Mouse (Mus musculus) CH12.LX (cell line): ENCODE results near the gene Tnni3. TPM values are rescaled to one million over a fixed set of nuclear protein-coding genes. Genes with fewer than 3 reads are reported as not detected.

Experiments
- DNase-seq: peaks from one replicate; pipeline ENCODE4 v3.0.0-alpha.2; 2013; ENCODE audit errors: extremely low read depth
- H3K27ac ChIP-seq: 2 replicates; pipeline ENCODE4 v1.5.1; 2012; ENCODE audit warnings: low read depth, mild to moderate bottlenecking, control low read depth, moderate library complexity; ENCODE audit not compliant: insufficient read depth
- H3K27me3 ChIP-seq: replicated peaks from 2 replicates; pipeline ENCODE3; 2012; ENCODE audit warnings: inconsistent platforms
- H3K36me3 ChIP-seq, 2 experiments: replicated peaks in 1 of 2; 2 replicates each; pipeline versions ENCODE3 to v1.6.1; 2012; ENCODE audit warnings: inconsistent platforms in 1 of 2, low read length in 1 of 2, mild to moderate bottlenecking in 1 of 2, mixed read lengths in 1 of 2, moderate library complexity in 1 of 2; ENCODE audit not compliant: control insufficient read depth in 1 of 2, insufficient read depth in 1 of 2
- H3K4me1 ChIP-seq, 2 experiments: 2 replicates each; pipeline ENCODE4 v1.6.1; 2012; ENCODE audit warnings: inconsistent platforms in 1 of 2, moderate library complexity in 1 of 2; ENCODE audit not compliant: insufficient read depth in 2 of 2, control insufficient read depth in 1 of 2
- H3K4me2 ChIP-seq: 2 replicates; pipeline ENCODE4 v1.6.1; 2012; ENCODE audit warnings: low read depth, mild to moderate bottlenecking, control low read depth; ENCODE audit not compliant: poor library complexity, insufficient read depth, severe bottlenecking
- H3K4me3 ChIP-seq, 3 experiments: fragments of 150-350 bp in 1 of 3; sonication (generic) in 1 of 3; replicated peaks in 1 of 3; 2 replicates each; pipeline versions ENCODE3 to v1.5.1; 2011 to 2012; ENCODE audit warnings: low read depth in 2 of 3, low read length in 2 of 3, mild to moderate bottlenecking in 2 of 3, moderate library complexity in 2 of 3, control low read depth in 1 of 3, improper control_type of control experiment in 1 of 3, inconsistent platforms in 1 of 3, mixed read lengths in 1 of 3; ENCODE audit not compliant: poor library complexity in 1 of 3
- H3K79me2 ChIP-seq: replicated peaks from 2 replicates; pipeline ENCODE4 v1.6.1; 2012; ENCODE audit warnings: mild to moderate bottlenecking, moderate library complexity; ENCODE audit not compliant: control insufficient read depth, poor library complexity, insufficient read depth, severe bottlenecking; ENCODE audit errors: extremely low read depth
- H3K9ac ChIP-seq: 2 replicates; pipeline ENCODE4 v1.6.1; 2012; ENCODE audit warnings: low read depth, mild to moderate bottlenecking, control low read depth, moderate library complexity; ENCODE audit not compliant: insufficient read depth
- H3K9me3 ChIP-seq: replicated peaks from 2 replicates; pipeline ENCODE3; 2012; ENCODE audit warnings: low read length, inconsistent platforms, mixed read lengths
- CTCF ChIP-seq, 2 experiments: IDR thresholded peaks in 1 of 2; conservative IDR thresholded peaks in 1 of 2; 2 replicates each; pipeline ENCODE4 v1.5.1; 2011 to 2012; ENCODE audit warnings: low read depth in 2 of 2, low read length in 2 of 2, improper control_type of control experiment in 1 of 2, inconsistent platforms in 1 of 2, mild to moderate bottlenecking in 1 of 2, moderate library complexity in 1 of 2
- E2F4 ChIP-seq: IDR thresholded peaks from 2 replicates; pipeline ENCODE4 v1.6.1; 2011; ENCODE audit warnings: low read depth, low read length, improper control_type of control experiment; ENCODE audit not compliant: insufficient replicate concordance
- IRF4 ChIP-seq: IDR thresholded peaks from 2 replicates; pipeline ENCODE4 v1.6.1; 2014; ENCODE audit warnings: low read depth, mild to moderate bottlenecking, inconsistent platforms, low read length, improper control_type of control experiment
- MEF2A ChIP-seq: IDR thresholded peaks from 2 replicates; pipeline ENCODE4 v1.6.1; 2014; ENCODE audit warnings: low read depth, mild to moderate bottlenecking, inconsistent platforms, low read length, improper control_type of control experiment, borderline replicate concordance
- MYC ChIP-seq: IDR thresholded peaks from 2 replicates; pipeline ENCODE4 v1.6.1; 2011; ENCODE audit warnings: low read depth, mild to moderate bottlenecking, improper control_type of control experiment, low read length
- NELFE ChIP-seq: IDR thresholded peaks from 2 replicates; pipeline ENCODE4 v1.6.1; 2011; ENCODE audit warnings: low read depth, low read length, improper control_type of control experiment
- PAX5 ChIP-seq: IDR thresholded peaks from 2 replicates; pipeline ENCODE4 v1.6.1; 2012; ENCODE audit warnings: low read length, inconsistent platforms, mixed read lengths
- SMC3 ChIP-seq: IDR thresholded peaks from 2 replicates; pipeline ENCODE4 v1.6.1; 2011; ENCODE audit warnings: low read depth, low read length, improper control_type of control experiment
- TBP ChIP-seq: conservative IDR thresholded peaks from 2 replicates; pipeline ENCODE4 v1.6.1; 2011; ENCODE audit warnings: low read depth, low read length, improper control_type of control experiment
- UBTF ChIP-seq: IDR thresholded peaks from 2 replicates; pipeline ENCODE4 v1.6.1; 2012; ENCODE audit warnings: low read depth, mild to moderate bottlenecking, inconsistent platforms, low read length, improper control_type of control experiment, moderate library complexity
- ZKSCAN1 ChIP-seq: IDR thresholded peaks from 2 replicates; pipeline ENCODE4 v1.6.1; 2012; ENCODE audit warnings: low read depth, inconsistent platforms, low read length, improper control_type of control experiment, borderline replicate concordance
- ZMIZ1 ChIP-seq: IDR thresholded peaks from 2 replicates; pipeline ENCODE4 v1.6.1; 2012; ENCODE audit warnings: low read depth, mild to moderate bottlenecking, inconsistent platforms, low read length, improper control_type of control experiment
- ZNF384 ChIP-seq: IDR thresholded peaks from 2 replicates; pipeline ENCODE4 v1.6.1; 2012; ENCODE audit warnings: low read depth, low read length, improper control_type of control experiment, inconsistent platforms
- dilution Hi-C: fragments of 300-500 bp; cut with MboI; formaldehyde crosslinking; loops from 2 replicates; pipeline ENCODE4 v1.14.3; 2020; ENCODE audit warnings: low sequenced_read_pairs; ENCODE audit not compliant: extremely low pct_unique_long_range_greater_than_20kb, extremely low pct_ligation_motif_present
- in situ Hi-C: fragments of 300-500 bp; cut with MboI; formaldehyde crosslinking; loops from 3 replicates; pipeline ENCODE4 v1.14.3; 2019; ENCODE audit warnings: low sequenced_read_pairs, low pct_ligation_motif_present, low pct_unique_long_range_greater_than_20kb, mixed read lengths
- polyA plus RNA-seq: library from polyadenylated mRNA; unstranded; fragments of >175 nt; gene quantifications from 2 replicates; pipeline ENCODE4 v1.2.1, GENCODE M21; 2012; ENCODE audit warnings: low read depth; ENCODE audit not compliant: insufficient read length
- total RNA-seq, 2 experiments: library from RNA; depleted of rRNA; stranded (reverse); fragments of 300-350 nt in 1 of 2; fragments of >200 nt in 1 of 2; gene quantifications; 2 replicates each; pipeline ENCODE4 v1.2.3; 2012 to 2014

The Tnni3 gene
- total and polyA plus RNA-seq, 3 experiments, result 0.51 to 2.0 (median 0.64) TPM

DNA sequence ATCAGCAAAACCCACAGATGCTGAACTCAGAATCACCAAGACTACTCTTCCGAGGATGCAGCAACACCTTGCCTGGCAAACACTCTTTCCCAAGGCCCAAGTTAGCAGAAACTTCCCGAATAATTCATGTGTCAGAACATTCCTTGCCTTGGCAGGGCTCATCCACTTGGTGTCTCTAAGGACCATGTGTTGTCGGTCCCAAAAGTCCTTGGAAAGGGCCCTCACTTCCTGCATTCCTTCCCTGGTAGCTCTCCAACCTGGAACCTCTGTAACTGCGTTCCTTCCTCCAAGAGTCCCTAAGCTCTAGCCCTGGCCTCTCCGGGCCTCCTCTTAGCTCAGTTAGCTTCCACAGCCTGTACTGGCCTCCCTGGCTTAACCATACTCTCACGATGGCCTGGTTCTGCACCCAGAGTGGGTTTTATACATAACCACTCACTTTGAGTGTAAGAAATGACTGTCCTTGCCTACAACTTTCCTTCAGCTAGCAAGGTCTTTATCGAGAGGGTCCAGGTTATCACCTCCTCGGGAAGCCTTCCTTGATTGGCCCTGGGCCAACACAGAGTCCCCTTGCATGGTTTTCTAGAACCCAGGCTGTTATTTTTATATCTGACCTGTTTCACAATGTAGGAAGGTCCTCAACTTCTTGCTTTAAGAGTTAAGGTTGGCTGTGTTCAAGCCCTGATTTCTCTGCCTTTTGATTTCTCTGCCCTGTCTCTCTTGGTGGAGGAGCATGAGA is 12.4 kb downstream of the Tnni3 start:
- dilution Hi-C loops (no loop called here), in situ Hi-C loops (loop anchor here (10.0 kb wide), 1 partner anchor 387 kb away; no protein-coding TSS in a partner anchor)
- H3K4me1 ChIP-seq, result peaks cover 5 to 18% of the 10 kb centered on the region in 2 experiments; a peak in 3 of 4 replicates
- H3K9ac ChIP-seq, result no peak overlapping the region
- no peak overlapping the region for H3K4me2 ChIP-seq
- TF ChIP-seq MEF2A (no peak), TBP (no peak), UBTF (no peak), ZMIZ1 (no peak), NELFE (no peak), ZNF384 (no peak), E2F4 (no peak), PAX5 (no peak), ZKSCAN1 (no peak), MYC (no peak)
- H3K4me3 ChIP-seq, result no peak overlapping the region
- H3K27ac ChIP-seq, result no peak overlapping the region
- no peaks in the 10 kb centered on the region for H3K79me2 ChIP-seq
- H3K27me3 ChIP-seq, result no peaks in the 10 kb centered on the region
- no peaks in the 10 kb centered on the region for H3K36me3 ChIP-seq
- DNase-seq, result no peak
- H3K9me3 ChIP-seq, result no peaks in the 10 kb centered on the region

DNA sequence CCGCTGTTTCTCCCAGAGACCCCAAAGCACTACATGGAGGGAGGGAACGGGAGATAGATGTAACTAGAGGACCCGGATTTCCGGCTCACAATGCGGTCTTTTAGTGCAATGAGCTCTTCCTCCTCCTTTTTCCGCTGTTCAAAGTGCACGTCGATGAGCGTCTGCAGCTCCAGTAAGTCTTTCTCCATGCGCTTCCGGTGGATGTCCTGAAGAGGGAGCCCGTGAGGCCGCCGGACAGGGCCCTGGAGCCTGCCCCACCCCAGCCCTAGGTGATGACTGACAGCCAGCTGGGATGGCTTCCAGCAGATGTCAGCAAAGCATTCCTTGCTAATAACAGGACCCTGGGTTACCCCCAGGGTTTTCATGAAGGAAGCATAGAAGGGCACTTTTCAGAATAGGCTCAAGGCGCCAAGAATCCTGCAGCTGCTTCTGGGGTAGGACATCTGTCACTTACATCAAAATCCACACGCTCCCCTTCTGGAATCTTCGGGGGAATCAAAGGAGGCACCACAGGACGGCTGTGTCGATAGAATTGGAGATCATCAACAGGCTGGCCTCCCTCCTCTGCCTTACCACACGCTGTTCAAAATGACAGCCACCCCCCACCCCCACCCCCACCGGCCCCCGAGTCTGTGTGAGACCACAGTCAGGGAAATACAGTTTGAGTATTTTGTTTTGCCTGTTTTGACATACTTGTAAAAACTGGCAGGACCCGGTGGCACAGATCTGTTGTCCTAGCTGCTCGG is 14.0 kb downstream of the Tnni3 start:
- H3K9ac ChIP-seq, result no peak overlapping the region
- dilution Hi-C loops, result no loop called here
- no peak overlapping the region for H3K4me2 ChIP-seq
- in situ Hi-C loops, result loop anchor here (10.0 kb wide), 1 partner anchor 385 kb away; no protein-coding TSS in a partner anchor
- TF ChIP-seq SMC3, result peak; percentile 21; the same call in 1 of the 2 replicates
- peak; percentile 28 to 65; a peak in 3 of 4 replicates for TF ChIP-seq CTCF (conservative IDR thresholded peaks at IDR 0.05 in 1 of 2, IDR thresholded peaks at IDR 0.05 in 1 of 2; ENCODE audit: low read depth in 2 of 2, low read length in 2 of 2)
- no peak for TF ChIP-seq IRF4
- no peak overlapping the region for H3K4me3 ChIP-seq
- H3K27ac ChIP-seq, result no peak overlapping the region
- H3K27me3 ChIP-seq, result no peaks in the 10 kb centered on the region
- peaks cover 12 to 17% of the 10 kb centered on the region in 2 experiments; a peak in 3 of 4 replicates for H3K4me1 ChIP-seq
- DNase-seq, result peak; percentile 58
- no peaks in the 10 kb centered on the region for H3K79me2 ChIP-seq
- H3K9me3 ChIP-seq, result no peaks in the 10 kb centered on the region
- no peaks in the 10 kb centered on the region for H3K36me3 ChIP-seq
